Mouse (Mus musculus) hindbrain, embryonic 10.5 days (tissue): ENCODE results near the gene Vmn1r163. TPM values are rescaled to one million over a fixed set of nuclear protein-coding genes. Genes with fewer than 3 reads are reported as not detected.
"Not testable (repeated sequence)": the region's sequence is repeated elsewhere in the genome, so short reads cannot be mapped to it uniquely, and the experiment has no call there.

Source experiments
- DNase-seq: peaks from one replicate; pipeline ENCODE4 v3.0.0-alpha.2; 2017; ENCODE audit warnings: low spot score
- H3K27ac ChIP-seq: fragments of 300-500 bp; sonication (generic); 2 replicates; pipeline ENCODE4 v1.5.1; 2016; ENCODE audit warnings: mild to moderate bottlenecking, moderate library complexity
- H3K27me3 ChIP-seq: fragments of 300-500 bp; sonication (generic); 2 replicates; pipeline ENCODE4 v1.6.1; 2016; ENCODE audit warnings: mild to moderate bottlenecking; ENCODE audit not compliant: poor library complexity, insufficient read depth, severe bottlenecking
- H3K36me3 ChIP-seq: fragments of 300-500 bp; sonication (generic); 2 replicates; pipeline ENCODE4 v1.6.1; 2016; ENCODE audit warnings: mild to moderate bottlenecking, moderate library complexity
- H3K4me1 ChIP-seq: fragments of 300-500 bp; sonication (generic); replicated peaks from 2 replicates; pipeline ENCODE4 v1.6.1; 2016; ENCODE audit warnings: mild to moderate bottlenecking
- H3K4me3 ChIP-seq: fragments of 300-500 bp; sonication (generic); 2 replicates; pipeline ENCODE4 v1.5.1; 2016; ENCODE audit warnings: mild to moderate bottlenecking, moderate library complexity
- H3K9me3 ChIP-seq: fragments of 300-500 bp; sonication (generic); 2 replicates; pipeline ENCODE4 v1.6.1; 2016; ENCODE audit warnings: mild to moderate bottlenecking, moderate library complexity
- WGBS: fragments of 180-500 bp; shearing (Covaris S2); methylation state at CpG from one replicate; pipeline ENCODE4 v1.1.7; 2016; 5-methylcytosine and 5-hydroxymethylcytosine counted together
- polyA plus RNA-seq: library from polyadenylated mRNA; unstranded; fragments of >200 nt; fragmentation: Nextera tagmentation; extraction: Ambion mirVana; gene quantifications from 2 replicates; pipeline ENCODE4 v1.2.1, GENCODE M21; 2016

The Vmn1r163 gene
- not detected in 2 replicates for polyA plus RNA-seq

GRCm38 (mm10) chr7:23055240-23055639 lies at the start of gene Vmn1r163:
TSS of gene Vmn1r163 (plus strand) at chr7:23055540.
- no CpG with 5 or more reads among the region's 1 CpGs for WGBS
- H3K4me3 ChIP-seq, H3K27ac ChIP-seq, H3K4me1 ChIP-seq, H3K27me3 ChIP-seq, DNase-seq, H3K36me3 ChIP-seq, H3K9me3 ChIP-seq: not testable (repeated sequence)

GRCm38 (mm10) chr7:23019823-23020222 lies 35.5 kb upstream of the Vmn1r163 start, which contains the start of gene Gm4216:
TSS of gene Gm4216 (minus strand) at chr7:23019923.
- not testable (repeated sequence) for H3K36me3 ChIP-seq, H3K27ac ChIP-seq, DNase-seq, H3K4me1 ChIP-seq, H3K4me3 ChIP-seq, H3K9me3 ChIP-seq, H3K27me3 ChIP-seq
- WGBS = no CpG with 5 or more reads among the region's 3 CpGs

- H3K9me3 ChIP-seq, DNase-seq, H3K36me3 ChIP-seq, H3K27me3 ChIP-seq, H3K27ac ChIP-seq, H3K4me1 ChIP-seq, H3K4me3 ChIP-seq: not testable (repeated sequence)
- WGBS = no CpG with 5 or more reads among the region's 1 CpGs
Observed at GRCm38 (mm10) chr7:23067356-23067755, 12.0 kb downstream of the Vmn1r163 start, which contains the start of gene Gm8720. TSS of gene Gm8720 (minus strand) at chr7:23067456.

Other genes with a start within 250 kb of the Vmn1r163 start
- not detected in 2 replicates for gene Vmn1r159, start 211.9 kb upstream of the Vmn1r163 start, polyA plus RNA-seq
- not detected in 2 replicates for gene Vmn1r160, start 184.3 kb upstream of the Vmn1r163 start, polyA plus RNA-seq
- not detected in 2 replicates for gene Gm4214, start 70.9 kb upstream of the Vmn1r163 start, polyA plus RNA-seq
- not detected in 2 replicates for gene Gm4216, start 35.6 kb upstream of the Vmn1r163 start, polyA plus RNA-seq
- gene Gm8720, start 11.9 kb downstream of the Vmn1r163 start, polyA plus RNA-seq = not detected in 2 replicates
- gene Gm10662, start 88.9 kb downstream of the Vmn1r163 start, polyA plus RNA-seq = not detected in 2 replicates
- gene Vmn1r165, start 161.8 kb downstream of the Vmn1r163 start, polyA plus RNA-seq = not detected in 2 replicates
- not detected in 2 replicates for gene Vmn1r166, start 196.1 kb downstream of the Vmn1r163 start, polyA plus RNA-seq
- not detected in 2 replicates for gene Gm6902, start 223.4 kb downstream of the Vmn1r163 start, polyA plus RNA-seq
- gene Nlrp4e, start 245.7 kb downstream of the Vmn1r163 start, polyA plus RNA-seq = not detected in 2 replicates